Mouse (Mus musculus) heart, postnatal 4 days (tissue): Measurements from ENCODE around the gene 3110040N11Rik. TPM values are rescaled to one million over a fixed set of nuclear protein-coding genes. Genes with fewer than 3 reads are reported as not detected.
"Not testable (repeated sequence)": the region's sequence is repeated elsewhere in the genome, so short reads cannot be mapped to it uniquely, and the experiment has no call there.

Experiments used
- DNase-seq: peaks from one replicate; pipeline ENCODE4 v3.0.0; 2021
- total RNA-seq, 2 experiments: library from RNA; stranded (reverse); gene quantifications; 2 replicates each; pipeline ENCODE4 v1.2.3; 2021

Gene 3110040N11Rik
- total RNA-seq, result 10 to 100 TPM; 25.4 to 28.0 TPM

- peak; percentile 85 for DNase-seq
Observed at GRCm38 (mm10) chr7:81789095-81789757, at the start of gene 3110040N11Rik. Gene 3110040N11Rik (minus strand): TSS chr7:81789478.

GRCm38 (mm10) chr7:81837771-81838170, 48.5 kb upstream of the 3110040N11Rik start:
- DNase-seq, result not testable (repeated sequence)

GRCm38 (mm10) chr7:81835430-81835829, 46.2 kb upstream of the 3110040N11Rik start:
- DNase-seq, result no peak

- DNase-seq, result no peak
Observed at GRCm38 (mm10) chr7:81834847-81835246, 45.6 kb upstream of the 3110040N11Rik start.

- DNase-seq, result peak; percentile 90
Observed at GRCm38 (mm10) chr7:81829379-81829894, 40.2 kb upstream of the 3110040N11Rik start, which contains the start of gene Btbd1. Gene Btbd1 (minus strand): TSS chr7:81829431.

GRCm38 (mm10) chr7:81828681-81829378, 39.6 kb upstream of the 3110040N11Rik start:
- DNase-seq, result peak; percentile 71

GRCm38 (mm10) chr7:81827806-81828667, 38.8 kb upstream of the 3110040N11Rik start:
- no peak for DNase-seq

GRCm38 (mm10) chr7:81825381-81825780, 36.1 kb upstream of the 3110040N11Rik start:
- peak; percentile 61 for DNase-seq

GRCm38 (mm10) chr7:81824906-81825305, 35.6 kb upstream of the 3110040N11Rik start:
- no peak for DNase-seq

- DNase-seq, result no peak
Observed at GRCm38 (mm10) chr7:81806067-81806466, 16.8 kb upstream of the 3110040N11Rik start.

- no peak for DNase-seq
Observed at GRCm38 (mm10) chr7:81788536-81788935, 742 bp downstream of the 3110040N11Rik start.

- DNase-seq, result no peak
Observed at GRCm38 (mm10) chr7:81777667-81778218, 11.5 kb downstream of the 3110040N11Rik start.

- DNase-seq, result no peak
Observed at GRCm38 (mm10) chr7:81775325-81775724, 14.0 kb downstream of the 3110040N11Rik start.

GRCm38 (mm10) chr7:81772786-81773539, 16.3 kb downstream of the 3110040N11Rik start:
- DNase-seq, result peak; percentile 18

GRCm38 (mm10) chr7:81763110-81763845, 26.0 kb downstream of the 3110040N11Rik start:
- DNase-seq, result no peak

GRCm38 (mm10) chr7:81762180-81763109, 26.8 kb downstream of the 3110040N11Rik start, which contains the start of gene Ramac:
Gene Ramac (plus strand): TSS chr7:81762925.
- peak; percentile 93 for DNase-seq

- no peak for DNase-seq
Observed at GRCm38 (mm10) chr7:81747956-81748355, 41.3 kb downstream of the 3110040N11Rik start.

- peak; percentile 53 for DNase-seq
Observed at GRCm38 (mm10) chr7:81744145-81744544, 45.1 kb downstream of the 3110040N11Rik start.

GRCm38 (mm10) chr7:81740010-81740409, 49.3 kb downstream of the 3110040N11Rik start:
- no peak for DNase-seq
